Mouse (Mus musculus) limb, embryonic 14.5 days (tissue): Measurements from ENCODE around the gene Hoxb5. TPM values are rescaled to one million over a fixed set of nuclear protein-coding genes. Genes with fewer than 3 reads are reported as not detected.

Experiments used
- ATAC-seq: fragments of 200-750 bp; cut with Nextera tagmentation; 2 replicates; pipeline ENCODE4 v1.8.0; 2017; ENCODE audit warnings: low read depth, moderate number of reproducible peaks, moderate TSS enrichment; ENCODE audit not compliant: low FRiP score
- DNase-seq: peaks from one replicate; pipeline ENCODE4 v3.0.0-alpha.2; 2015; ENCODE audit warnings: low spot score
- H3K27ac ChIP-seq: fragments of 300-500 bp; sonication (generic); replicated peaks from 2 replicates; pipeline ENCODE4 v1.5.1; 2014; ENCODE audit warnings: low read depth, mild to moderate bottlenecking, low read length, moderate library complexity, mixed read lengths
- H3K27me3 ChIP-seq: fragments of 300-500 bp; sonication (generic); 2 replicates; pipeline ENCODE4 v1.6.1; 2014; ENCODE audit warnings: low read length, mixed read lengths; ENCODE audit not compliant: control insufficient read depth, insufficient read depth
- H3K36me3 ChIP-seq: fragments of 300-500 bp; sonication (generic); 2 replicates; pipeline ENCODE4 v1.6.1; 2014; ENCODE audit warnings: mild to moderate bottlenecking, low read length, moderate library complexity, mixed read lengths; ENCODE audit not compliant: control insufficient read depth, insufficient read depth
- H3K4me1 ChIP-seq: fragments of 300-500 bp; sonication (generic); 2 replicates; pipeline ENCODE4 v1.6.1; 2014; ENCODE audit warnings: antibody characterized with exemption, low read length, mixed read lengths; ENCODE audit not compliant: control insufficient read depth, insufficient read depth
- H3K4me2 ChIP-seq: fragments of 300-500 bp; sonication (generic); replicated peaks from 2 replicates; pipeline ENCODE4 v1.6.1; 2014; ENCODE audit warnings: low read depth, mild to moderate bottlenecking, low read length, moderate library complexity; ENCODE audit not compliant: severe bottlenecking
- H3K4me3 ChIP-seq: fragments of 300-500 bp; sonication (generic); replicated peaks from 2 replicates; pipeline ENCODE4 v1.5.1; 2014; ENCODE audit warnings: low read length
- H3K9ac ChIP-seq: fragments of 300-500 bp; sonication (generic); 2 replicates; pipeline ENCODE4 v1.6.1; 2014; ENCODE audit warnings: mild to moderate bottlenecking, low read depth, low read length, moderate library complexity; ENCODE audit not compliant: severe bottlenecking
- H3K9me3 ChIP-seq: fragments of 300-500 bp; sonication (generic); 2 replicates; pipeline ENCODE4 v1.6.1; 2016; ENCODE audit warnings: low read length; ENCODE audit not compliant: control insufficient read depth
- POLR2A ChIP-seq: fragments of 200-500 bp; IDR thresholded peaks from 2 replicates; pipeline ENCODE4 v1.8.0; 2012; ENCODE audit warnings: inconsistent platforms, mild to moderate bottlenecking, moderate library complexity, borderline replicate concordance; ENCODE audit not compliant: insufficient read depth, insufficient read length; ENCODE audit errors: extremely low read depth
- WGBS: fragments of 180-500 bp; shearing (Covaris S2); extraction: QIAGEN DNeasy Blood & Tissue Kit; methylation state at CpG from one replicate; pipeline ENCODE4 v1.1.7; 2014; 5-methylcytosine and 5-hydroxymethylcytosine counted together
- polyA plus RNA-seq, 2 experiments: library from polyadenylated mRNA; depleted of rRNA in 1 of 2; stranded (reverse) in 1 of 2; unstranded in 1 of 2; fragments of >200 nt; fragmentation: Nextera tagmentation in 1 of 2; extraction: Ambion mirVana in 1 of 2; gene quantifications; 2 replicates each; pipeline versions ENCODE4 v1.2.1 to v1.2.3; 2012 to 2014

The Hoxb5 gene
- polyA plus RNA-seq, 2 experiments = 0.85 to 1.8 TPM

DNA sequence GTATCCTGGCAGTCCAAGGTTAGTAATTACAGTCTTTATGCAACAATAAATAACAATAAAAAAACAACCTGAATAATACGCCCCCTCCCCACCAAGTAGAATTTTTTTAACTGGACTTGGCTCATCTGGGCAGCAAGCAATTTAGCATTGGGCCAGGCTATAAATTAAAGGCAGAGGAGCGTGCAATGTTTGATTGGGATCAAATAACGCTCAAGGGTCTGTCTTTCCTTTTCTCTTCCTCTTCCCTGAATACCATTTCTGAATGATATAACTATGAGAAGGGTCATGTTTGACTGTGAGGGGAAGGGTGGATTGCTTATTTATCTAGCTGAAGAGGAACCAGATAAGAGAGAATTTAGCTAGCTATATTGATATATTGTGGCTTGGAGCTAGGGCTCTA is 45.9 kb downstream of the Hoxb5 start:
- 30% methylated on average over 3 of the region's 3 CpGs for WGBS
- H3K27me3 ChIP-seq = peaks cover 93% of the 10 kb centered on the region
- DNase-seq = no peak
- H3K36me3 ChIP-seq = no peaks in the 10 kb centered on the region
- no peaks in the 10 kb centered on the region for H3K9me3 ChIP-seq
- no peak for ATAC-seq
- H3K4me1 ChIP-seq = no peaks in the 10 kb centered on the region; the same call in 1 of the 2 replicates
- no peak overlapping the region for H3K9ac ChIP-seq
- no peak for TF ChIP-seq POLR2A
- no peak overlapping the region for H3K4me3 ChIP-seq
- no peak overlapping the region for H3K4me2 ChIP-seq
- no peak overlapping the region for H3K27ac ChIP-seq

GRCm38 (mm10) chr11:96349491-96350340 is 46.6 kb downstream of the Hoxb5 start:
- no peaks in the 10 kb centered on the region for H3K36me3 ChIP-seq
- H3K9me3 ChIP-seq = no peaks in the 10 kb centered on the region
- no peak for DNase-seq
- peaks cover 91% of the 10 kb centered on the region for H3K27me3 ChIP-seq
- ATAC-seq = no peak
- peaks cover 4% of the 10 kb centered on the region; the same call in 1 of the 2 replicates for H3K4me1 ChIP-seq
- no peak overlapping the region for H3K4me3 ChIP-seq
- no peak overlapping the region for H3K9ac ChIP-seq
- H3K4me2 ChIP-seq = no peak overlapping the region
- WGBS = 12% methylated on average over 14 of the region's 14 CpGs
- no peak for TF ChIP-seq POLR2A
- no peak overlapping the region for H3K27ac ChIP-seq

DNA sequence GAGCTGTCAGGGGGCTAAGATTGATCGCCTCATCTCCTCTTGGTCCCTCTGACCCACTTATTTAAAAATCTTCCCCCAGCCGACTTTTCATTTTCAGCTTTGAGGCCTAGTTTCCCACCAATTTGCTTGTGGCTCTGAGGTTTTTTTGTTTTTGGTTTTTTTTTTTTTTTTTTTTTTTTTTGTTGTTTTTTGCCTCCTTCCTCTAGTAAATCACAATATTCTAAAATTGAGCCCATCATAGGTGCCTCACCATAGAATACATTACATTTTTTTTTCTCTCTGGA is 47.1 kb downstream of the Hoxb5 start, which contains the start of gene Hoxb2:
TSS of gene Hoxb2 (plus strand) at position 185 of the 284 bp plus-strand sequence.
- Histone ChIP-seq H3K4me3 (no peak within 1 kb of the TSS), H3K9me3 (no peaks in the 10 kb centered on the region), H3K9ac (no peak within 1 kb of the TSS), H3K4me2 (no peak within 1 kb of the TSS; the same call in 1 of the 2 replicates), H3K4me1 (peaks cover 4% of the 10 kb centered on the region; the same call in 1 of the 2 replicates), H3K27me3 (peaks cover 91% of the 10 kb centered on the region), H3K36me3 (no peaks in the 10 kb centered on the region), H3K27ac (no peak within 1 kb of the TSS)
- ATAC-seq (no peak), DNase-seq (no peak)
- WGBS = 12% methylated on average over 2 of the region's 2 CpGs
- TF ChIP-seq POLR2A = no peak

DNA sequence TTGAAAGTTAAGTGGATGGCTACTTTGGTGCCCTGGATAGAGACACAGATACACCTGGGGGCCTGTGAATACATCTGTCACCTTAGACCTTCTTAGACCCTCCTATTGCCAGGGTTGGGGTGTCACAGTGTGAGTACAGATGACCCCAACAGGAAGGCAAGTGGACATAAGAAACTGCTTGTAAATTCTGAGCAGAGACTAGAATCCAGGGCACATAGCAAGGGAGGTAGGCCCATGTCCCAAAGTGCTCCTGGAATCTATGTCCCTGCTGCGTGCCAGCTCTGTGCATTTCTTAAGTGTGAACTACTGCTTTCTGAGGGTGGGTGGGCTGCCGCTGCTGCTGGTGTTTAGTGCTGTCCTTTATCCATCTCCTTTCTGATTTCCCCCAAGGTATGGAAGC is 47.7 kb downstream of the Hoxb5 start:
- Histone ChIP-seq H3K4me3 (no peak overlapping the region), H3K4me1 (peaks cover 4% of the 10 kb centered on the region; the same call in 1 of the 2 replicates)
- WGBS = 37% methylated on average over 2 of the region's 2 CpGs

DNA sequence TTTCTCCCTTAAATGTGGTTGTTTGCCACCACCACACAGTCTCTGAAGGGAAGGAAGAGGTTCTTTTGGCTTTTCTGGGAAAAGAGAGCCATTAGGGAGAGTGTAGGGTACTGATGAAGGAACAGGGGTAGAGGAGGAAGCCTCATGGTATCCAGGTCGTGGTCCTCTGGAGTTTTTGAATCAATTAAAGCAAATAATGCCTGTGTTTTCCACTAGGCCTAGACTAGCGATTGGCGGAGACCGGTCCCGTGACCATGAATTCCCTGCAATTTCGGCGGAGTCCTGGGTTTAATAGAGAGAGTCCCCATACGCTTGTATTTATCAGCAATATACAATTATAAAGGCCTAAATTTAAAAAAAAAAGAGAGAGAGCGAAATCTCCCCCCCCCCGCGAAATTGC is 48.2 kb downstream of the Hoxb5 start:
- H3K27ac ChIP-seq = no peak overlapping the region
- H3K36me3 ChIP-seq = no peaks in the 10 kb centered on the region
- H3K27me3 ChIP-seq = peaks cover 89% of the 10 kb centered on the region
- H3K9me3 ChIP-seq = no peaks in the 10 kb centered on the region
- no peak overlapping the region for H3K9ac ChIP-seq
- peak overlapping the region; percentile 47; the same call in 1 of the 2 replicates for H3K4me2 ChIP-seq
- WGBS = 5% methylated on average over 11 of the region's 11 CpGs
- H3K4me1 ChIP-seq = peaks cover 4% of the 10 kb centered on the region; the same call in 1 of the 2 replicates
- H3K4me3 ChIP-seq = peak overlapping the region; percentile 36
- no peak for ATAC-seq
- DNase-seq = peak; percentile 43
- TF ChIP-seq POLR2A = no peak

More for the DNA sequence above, 47.7 kb downstream of the Hoxb5 start:
- no peak overlapping the region for H3K27ac ChIP-seq
- no peak for DNase-seq
- H3K9me3 ChIP-seq = no peaks in the 10 kb centered on the region
- H3K27me3 ChIP-seq = peaks cover 89% of the 10 kb centered on the region
- H3K4me2 ChIP-seq = no peak overlapping the region
- no peak for TF ChIP-seq POLR2A
- H3K36me3 ChIP-seq = no peaks in the 10 kb centered on the region
- no peak for ATAC-seq
- no peak overlapping the region for H3K9ac ChIP-seq
